Comparison of ENCODE assay signal across 9 mouse cellular contexts in genomic region chr6:103510392-103511289, GRCm38 (mm10). TPM values are rescaled to one million over a fixed set of nuclear protein-coding genes. Genes with fewer than 3 reads are reported as not detected.
DNase-seq lines count a peak whose midpoint lies in the region; ATAC-seq and TF ChIP-seq lines count a peak whose summit lies in the region.
"Had no signal": no experiment of that assay in that cellular context is flagged by ENCODE, and none has a peak within 500 bp of the region (broad histone marks: within the 10 kb centered on the region; RNA-seq: fewer than 3 reads in every experiment).

Chl1 (plus strand) TSS chr6:103510586.

- no peaks in the 10 kb centered on the region for H3K36me3 ChIP-seq in heart, embryonic 11.5 days (ENCODE audit: control insufficient read depth, insufficient read depth, low read length)
- H3K36me3 ChIP-seq in embryonic facial prominence, embryonic 14.5 days (ENCODE audit: control insufficient read depth, insufficient read depth, low read length): no peaks in the 10 kb centered on the region
- no peaks in the 10 kb centered on the region for H3K36me3 ChIP-seq in limb, embryonic 13.5 days
- H3K36me3 ChIP-seq: G1E had no signal

- H3K4me2 ChIP-seq in heart, embryonic 11.5 days: peak within 1 kb of the TSS; percentile 67
- peak within 1 kb of the TSS; percentile 57 for H3K4me2 ChIP-seq in embryonic facial prominence, embryonic 14.5 days (ENCODE audit: low read depth, low read length)
- peak within 1 kb of the TSS; percentile 77 for H3K4me2 ChIP-seq in limb, embryonic 13.5 days (replicated peaks)

- ATAC-seq in heart, embryonic 11.5 days (replicated peaks; ENCODE audit: insufficient number of reproducible peaks, low FRiP score, low TSS enrichment): 0 out of 2 replicates have a peak, but pooled peaks have one; percentile 18
- ATAC-seq in embryonic facial prominence, embryonic 14.5 days (ENCODE audit: low read depth): peak; percentile 80
- peak; percentile 65 for ATAC-seq in limb, embryonic 13.5 days (ENCODE audit: low FRiP score, low read depth)

- H3K4me1 ChIP-seq in heart, embryonic 11.5 days (ENCODE audit: control insufficient read depth, insufficient read depth, low read length): peaks cover 3% of the 10 kb centered on the region; the same call in 1 of the 2 replicates
- peaks cover 2% of the 10 kb centered on the region; the same call in 1 of the 2 replicates for H3K4me1 ChIP-seq in embryonic facial prominence, embryonic 14.5 days (ENCODE audit: control insufficient read depth, insufficient read depth, low read length)
- peaks cover 20% of the 10 kb centered on the region for H3K4me1 ChIP-seq in limb, embryonic 13.5 days
- H3K4me1 ChIP-seq in olfactory bulb, adult 2 months (ENCODE audit: control insufficient read depth, insufficient read depth, low read length): peaks cover 16% of the 10 kb centered on the region

- no peak within 1 kb of the TSS for H3K9ac ChIP-seq in heart, embryonic 11.5 days (ENCODE audit: low read depth, low read length)
- H3K9ac ChIP-seq in embryonic facial prominence, embryonic 14.5 days (ENCODE audit: low read depth, low read length): peak within 1 kb of the TSS; percentile 43; the same call in 1 of the 2 replicates
- H3K9ac ChIP-seq in limb, embryonic 13.5 days: peak within 1 kb of the TSS; percentile 43

- TF ChIP-seq CTCF in olfactory bulb, adult 2 months (IDR thresholded peaks at IDR 0.05; ENCODE audit: insufficient read depth, low read depth, low read length): no peak

- no peak for TF ChIP-seq POLR2A in olfactory bulb, adult 2 months (IDR thresholded peaks at IDR 0.05; ENCODE audit: insufficient read depth, low read depth, low read length)

- DNase-seq in heart, postnatal 14 days: no peak
- DNase-seq in ZHBTc4 (ENCODE audit: low read depth, low spot score): peak; percentile 49
- DNase-seq in embryonic facial prominence, embryonic 14.5 days (ENCODE audit: low spot score): peak; percentile 60
- DNase-seq in kidney, adult 18-20 months: peak; percentile 5
- no peak for DNase-seq in T-cell, adult 2 months (ENCODE audit: low spot score)

- peak within 1 kb of the TSS; percentile 38 for H3K4me3 ChIP-seq in heart, embryonic 11.5 days (ENCODE audit: low read depth, low read length)
- peak within 1 kb of the TSS; percentile 40 for H3K4me3 ChIP-seq in embryonic facial prominence, embryonic 14.5 days (ENCODE audit: low read depth, low read length)
- peak within 1 kb of the TSS; percentile 45 for H3K4me3 ChIP-seq in limb, embryonic 13.5 days
- peak within 1 kb of the TSS; percentile 24 for H3K4me3 ChIP-seq in olfactory bulb, adult 2 months (ENCODE audit: insufficient read depth, low read depth, low read length)

- intact Hi-C loops in heart, postnatal 14 days (cut with DNase I): no loop called here

- H3K27ac ChIP-seq in heart, embryonic 11.5 days (ENCODE audit: low read depth, low read length): no peak within 1 kb of the TSS
- H3K27ac ChIP-seq in embryonic facial prominence, embryonic 14.5 days (replicated peaks; ENCODE audit: low read depth, low read length): no peak within 1 kb of the TSS
- H3K27ac ChIP-seq in limb, embryonic 13.5 days: no peak within 1 kb of the TSS
- no peak within 1 kb of the TSS for H3K27ac ChIP-seq in olfactory bulb, adult 2 months (ENCODE audit: insufficient read depth, low read depth, low read length)

- WGBS in heart, embryonic 11.5 days (ENCODE audit: insufficient replicate concordance): 3% methylated on average over 25 of the region's 25 CpGs
- WGBS in embryonic facial prominence, embryonic 14.5 days: 3% methylated on average over 25 of the region's 25 CpGs
- WGBS in limb, embryonic 13.5 days: 4% methylated on average over 25 of the region's 25 CpGs
- WGBS in olfactory bulb, adult 2 months: 7% methylated on average over 25 of the region's 25 CpGs

- peaks cover 34% of the 10 kb centered on the region for H3K27me3 ChIP-seq in heart, embryonic 11.5 days (ENCODE audit: control insufficient read depth, insufficient read depth, low read length)
- H3K27me3 ChIP-seq in embryonic facial prominence, embryonic 14.5 days (replicated peaks; ENCODE audit: control insufficient read depth, insufficient read depth, low read length): peaks cover 45% of the 10 kb centered on the region
- peaks cover 62% of the 10 kb centered on the region for H3K27me3 ChIP-seq in limb, embryonic 13.5 days

- no peaks in the 10 kb centered on the region for H3K9me3 ChIP-seq in heart, embryonic 11.5 days (replicated peaks; ENCODE audit: control insufficient read depth, low read length)
- no peaks in the 10 kb centered on the region for H3K9me3 ChIP-seq in embryonic facial prominence, embryonic 14.5 days (ENCODE audit: control insufficient read depth, low read length)
- H3K9me3 ChIP-seq in limb, embryonic 13.5 days: no peaks in the 10 kb centered on the region

RNA-seq across cellular contexts. Expression of gene Chl1, which starts in this region (rescaled TPM):
- 0.06 and 0.17 TPM in 2 replicates for polyA plus RNA-seq in heart, embryonic 11.5 days (2014; fragmentation: Nextera tagmentation; extraction: Ambion mirVana)
- total RNA-seq in heart, postnatal 14 days (2021): 1 to 10 TPM in 1 of 2 experiments, under 1 TPM in 1; 0.54 to 1.2 TPM
- polyA plus RNA-seq in embryonic facial prominence, embryonic 14.5 days (2014; fragmentation: Nextera tagmentation; extraction: Ambion mirVana): 4.7 and 5.5 TPM in 2 replicates
- 1.8 and 2.2 TPM in 2 replicates for polyA plus RNA-seq in limb, embryonic 13.5 days (2015; fragmentation: Nextera tagmentation; extraction: Ambion mirVana)
- not detected in 2 replicates for polyA plus RNA-seq in olfactory bulb, adult 2 months (2012; ENCODE audit: insufficient read depth, insufficient read length, low replicate concordance, missing spikeins)
- polyA plus RNA-seq: G1E had no signal

Comparison
In these comparisons a context has a peak if more than half of its experiments do, and no peak if none do; other contexts are left out.
1. Peak in ATAC-seq, H3K4me3 ChIP-seq and H3K4me2 ChIP-seq in heart, embryonic 11.5 days; RNA of the gene not detected or under 1 TPM.
2. ATAC-seq: peak in every context shown above with its lines; median percentile 80 in embryonic facial prominence, embryonic 14.5 days; 65 in limb, embryonic 13.5 days; 18 in heart, embryonic 11.5 days.
3. DNase-seq: peak in ZHBTc4 (single experiment), embryonic facial prominence, embryonic 14.5 days (single experiment) and kidney, adult 18-20 months (single experiment); none in heart, postnatal 14 days (0 of 2) and T-cell, adult 2 months (single experiment).
4. Peak in every context shown above with its lines, with median percentiles within 50 percentile points of each other: H3K4me2 ChIP-seq and H3K4me3 ChIP-seq.